Comparison of ENCODE assay signal across 9 mouse cellular contexts in genomic region chr16:32164396-32165027, GRCm38 (mm10). TPM values are rescaled to one million over a fixed set of nuclear protein-coding genes. Genes with fewer than 3 reads are reported as not detected.
DNase-seq lines count a peak whose midpoint lies in the region; ATAC-seq and TF ChIP-seq lines count a peak whose summit lies in the region.
"Had no signal": no experiment of that assay in that cellular context is flagged by ENCODE, and none has a peak within 500 bp of the region (broad histone marks: within the 10 kb centered on the region; RNA-seq: fewer than 3 reads in every experiment).

No protein-coding gene starts in this region.

- no peak overlapping the region for H3K27ac ChIP-seq in testis, adult 2 months (ENCODE audit: control insufficient read depth, insufficient read depth, low read depth, low read length)
- no peak overlapping the region for H3K27ac ChIP-seq in limb, embryonic 13.5 days
- no peak overlapping the region for H3K27ac ChIP-seq in midbrain, postnatal 0 days (ENCODE audit: low read depth, low read length)

- ATAC-seq in limb, embryonic 13.5 days (ENCODE audit: low FRiP score, low read depth) = no peak
- ATAC-seq in midbrain, postnatal 0 days (ENCODE audit: low FRiP score) = no peak

- WGBS in limb, embryonic 13.5 days = 70% methylated on average over 19 of the region's 19 CpGs
- 72% methylated on average over 19 of the region's 19 CpGs for WGBS in midbrain, postnatal 0 days

- peaks cover 15% of the 10 kb centered on the region for H3K4me1 ChIP-seq in testis, adult 2 months (ENCODE audit: control insufficient read depth, insufficient read depth, low read length)
- peaks cover 8% of the 10 kb centered on the region for H3K4me1 ChIP-seq in limb, embryonic 13.5 days
- 0 out of 2 replicates have a peak, but pooled peaks cover 3% of the 10 kb centered on the region for H3K4me1 ChIP-seq in midbrain, postnatal 0 days (ENCODE audit: insufficient read depth, low read length)

- peak overlapping the region; percentile 88 for H3K4me2 ChIP-seq in limb, embryonic 13.5 days (replicated peaks)
- H3K4me2 ChIP-seq in midbrain, postnatal 0 days (ENCODE audit: low read depth, low read length, poor library complexity, severe bottlenecking) = peak overlapping the region; percentile 80

- H3K9ac ChIP-seq in limb, embryonic 13.5 days = peak overlapping the region; percentile 70
- no peak overlapping the region for H3K9ac ChIP-seq in midbrain, postnatal 0 days (replicated peaks; ENCODE audit: low read length, poor library complexity, severe bottlenecking)

- peak overlapping the region; percentile 1; the same call in 1 of the 2 replicates for H3K4me3 ChIP-seq in testis, adult 2 months (ENCODE audit: control insufficient read depth, low read depth, low read length)
- H3K4me3 ChIP-seq in limb, embryonic 13.5 days = peak overlapping the region; percentile 49
- H3K4me3 ChIP-seq in midbrain, postnatal 0 days (ENCODE audit: low read depth, low read length) = peak overlapping the region; percentile 41; the same call in 1 of the 2 replicates

- no peaks in the 10 kb centered on the region for H3K36me3 ChIP-seq in testis, adult 2 months (ENCODE audit: control insufficient read depth, insufficient read depth, low read length)
- no peaks in the 10 kb centered on the region for H3K36me3 ChIP-seq in limb, embryonic 13.5 days
- H3K36me3 ChIP-seq in midbrain, postnatal 0 days (ENCODE audit: insufficient read depth, low read length) = no peaks in the 10 kb centered on the region

- no peaks in the 10 kb centered on the region for H3K27me3 ChIP-seq in testis, adult 2 months (ENCODE audit: control insufficient read depth, insufficient read depth, low read length)
- peaks cover 13% of the 10 kb centered on the region for H3K27me3 ChIP-seq in limb, embryonic 13.5 days
- peaks cover 5% of the 10 kb centered on the region; the same call in 1 of the 2 replicates for H3K27me3 ChIP-seq in midbrain, postnatal 0 days (ENCODE audit: insufficient read depth, low read length)

- no peaks in the 10 kb centered on the region for H3K9me3 ChIP-seq in limb, embryonic 13.5 days
- H3K9me3 ChIP-seq in midbrain, postnatal 0 days (ENCODE audit: low read length) = no peaks in the 10 kb centered on the region

- TF ChIP-seq POLR2A in testis, adult 2 months (IDR thresholded peaks at IDR 0.05; ENCODE audit: control insufficient read depth, low read depth, low read length) = no peak

- DNase-seq in adrenal gland, adult (ENCODE audit: inconsistent age in 2 of 2, low spot score in 1 of 2) = peak; percentile 19 to 56
- DNase-seq in adrenal gland, adult 8-10 months = no peak
- DNase-seq in testis, postnatal 10 days (ENCODE audit: low spot score) = no peak
- DNase-seq in midbrain, postnatal 0 days (ENCODE audit: low spot score) = no peak
- DNase-seq in adrenal gland, postnatal 25 days = no peak
- no peak for DNase-seq in ovary, postnatal 36 days (ENCODE audit: low spot score)

- TF ChIP-seq CTCF in testis, adult 2 months (IDR thresholded peaks at IDR 0.05; ENCODE audit: control insufficient read depth, insufficient read depth, insufficient replicate concordance, low read depth, low read length) = no peak
- no peak for TF ChIP-seq CTCF in midbrain, postnatal 0 days (IDR thresholded peaks at IDR 0.05)

RNA-seq across cellular contexts. Expression of gene Nrros, which starts 0.9 kb away (rescaled TPM):
- total RNA-seq in adrenal gland, adult 8-10 months (2022) = 1 to 10 TPM; 5.5 to 9.9 (median 8.4) TPM
- polyA plus RNA-seq in testis, adult 2 months (2012; rRNA removed) = 4.1 and 4.5 TPM in 2 replicates
- 12.3 and 14.3 TPM in 2 replicates for polyA plus RNA-seq in limb, embryonic 13.5 days (2015; fragmentation: Nextera tagmentation; extraction: Ambion mirVana)
- total RNA-seq in midbrain, postnatal 0 days (2014; rRNA removed) = 9.9 and 11.3 TPM in 2 replicates
- 4.9 and 5.8 TPM in 2 replicates for polyA plus RNA-seq in midbrain, postnatal 0 days (2015; fragmentation: Nextera tagmentation; extraction: Ambion mirVana)
- total RNA-seq in adrenal gland, postnatal 25 days (2021) = 6.1 and 8.9 TPM in 2 replicates

RNA-seq across cellular contexts. Expression of gene Bex6, which starts 15.1 kb away (rescaled TPM):
- total RNA-seq in adrenal gland, adult 8-10 months (2022) = not detected
- polyA plus RNA-seq in testis, adult 2 months (2012; rRNA removed) = 1.6 and 1.9 TPM in 2 replicates
- 0.36 TPM in 1 of 2 replicates, not detected in the other for polyA plus RNA-seq in limb, embryonic 13.5 days (2015; fragmentation: Nextera tagmentation; extraction: Ambion mirVana)
- total RNA-seq in midbrain, postnatal 0 days (2014; rRNA removed) = not detected in 2 replicates
- not detected in 2 replicates for polyA plus RNA-seq in midbrain, postnatal 0 days (2015; fragmentation: Nextera tagmentation; extraction: Ambion mirVana)
- not detected in 2 replicates for total RNA-seq in adrenal gland, postnatal 25 days (2021)
- total RNA-seq: heart, adult 18-20 months had no signal

Comparison
In these comparisons a context has a peak if more than half of its experiments do, and no peak if none do; other contexts are left out.
1. DNase-seq: peak in adrenal gland, adult (2 of 2); none in adrenal gland, adult 8-10 months (single experiment), testis, postnatal 10 days (single experiment), midbrain, postnatal 0 days (single experiment), adrenal gland, postnatal 25 days (single experiment) and ovary, postnatal 36 days (single experiment).
2. Peak in every context shown above with its lines, with median percentiles within 50 percentile points of each other: H3K4me3 ChIP-seq.